Mouse (Mus musculus) hindbrain, embryonic 13.5 days (tissue): ENCODE data around the gene Rbsn. TPM values are rescaled to one million over a fixed set of nuclear protein-coding genes. Genes with fewer than 3 reads are reported as not detected.

Source experiments
- ATAC-seq: fragments of 200-750 bp; cut with Nextera tagmentation; 2 replicates; pipeline ENCODE4 v1.8.0; 2017; ENCODE audit warnings: moderate TSS enrichment; ENCODE audit not compliant: low FRiP score
- H3K27ac ChIP-seq: fragments of 300-500 bp; sonication (generic); 2 replicates; pipeline ENCODE4 v1.5.1; 2015; ENCODE audit warnings: inconsistent platforms, mild to moderate bottlenecking, moderate library complexity
- H3K27me3 ChIP-seq: fragments of 300-500 bp; sonication (generic); 2 replicates; pipeline ENCODE4 v1.6.1; 2015; ENCODE audit warnings: mild to moderate bottlenecking, inconsistent platforms
- H3K36me3 ChIP-seq: fragments of 300-500 bp; sonication (generic); 2 replicates; pipeline ENCODE4 v1.6.1; 2015; ENCODE audit warnings: mild to moderate bottlenecking, inconsistent platforms
- H3K4me1 ChIP-seq: fragments of 300-500 bp; sonication (generic); replicated peaks from 2 replicates; pipeline ENCODE4 v1.6.1; 2015; ENCODE audit warnings: inconsistent platforms
- H3K4me2 ChIP-seq: fragments of 300-500 bp; sonication (generic); 2 replicates; pipeline ENCODE4 v1.6.1; 2015; ENCODE audit warnings: inconsistent platforms, mild to moderate bottlenecking, moderate library complexity
- H3K4me3 ChIP-seq: fragments of 300-500 bp; sonication (generic); 2 replicates; pipeline ENCODE4 v1.5.1; 2015; ENCODE audit warnings: mild to moderate bottlenecking, inconsistent platforms
- H3K9ac ChIP-seq: fragments of 300-500 bp; sonication (generic); 2 replicates; pipeline ENCODE4 v1.6.1; 2015; ENCODE audit warnings: mild to moderate bottlenecking, inconsistent platforms
- H3K9me3 ChIP-seq: fragments of 300-500 bp; sonication (generic); 2 replicates; pipeline ENCODE4 v1.6.1; 2016; ENCODE audit warnings: inconsistent platforms
- WGBS: fragments of 180-500 bp; shearing (Covaris S2); methylation state at CpG from one replicate; pipeline ENCODE4 v1.1.7; 2015; 5-methylcytosine and 5-hydroxymethylcytosine counted together
- polyA plus RNA-seq: library from polyadenylated mRNA; unstranded; fragments of >200 nt; fragmentation: Nextera tagmentation; extraction: Ambion mirVana; gene quantifications from 2 replicates; pipeline ENCODE4 v1.2.1, GENCODE M21; 2015

Rbsn gene
- polyA plus RNA-seq: 35.8 and 39.9 TPM in 2 replicates

DNA sequence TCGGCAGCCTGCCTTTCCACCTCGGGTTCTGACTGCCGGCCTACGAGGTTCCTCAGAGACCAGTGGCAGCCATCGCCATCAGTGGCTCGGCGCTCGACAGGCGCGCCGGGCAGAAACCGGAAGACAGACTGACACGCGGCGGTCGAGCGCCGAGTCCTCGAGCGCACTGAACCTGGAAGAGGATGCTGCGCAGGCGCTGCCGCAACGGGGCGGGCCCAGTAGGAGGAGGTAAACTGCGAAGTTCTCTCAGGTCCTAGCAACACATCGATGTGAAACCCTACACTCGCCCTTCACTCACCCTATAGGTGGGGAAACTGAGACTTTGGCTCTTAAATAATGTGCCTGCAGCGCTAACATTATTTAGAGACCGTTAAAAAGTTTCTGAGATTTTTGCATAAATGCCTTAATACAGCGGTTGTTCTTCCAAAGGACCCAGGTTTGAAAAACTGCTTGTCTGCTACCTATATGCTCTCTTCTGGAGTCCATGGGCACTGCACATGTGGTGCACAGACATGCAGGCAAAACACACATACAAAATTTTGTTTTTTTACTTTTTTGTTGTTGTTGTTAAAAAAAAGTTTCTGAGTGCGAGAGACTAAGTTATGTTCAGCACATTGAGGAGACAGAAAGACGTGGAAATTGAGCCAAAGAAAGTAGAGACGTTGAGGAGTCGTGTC, at the start of gene Rbsn:
TSS of gene Rbsn (minus strand) at position 153 of the 677 bp plus-strand sequence.
- Histone ChIP-seq H3K9ac (peak within 1 kb of the TSS; percentile 93), H3K4me3 (peak within 1 kb of the TSS; percentile 84), H3K4me2 (peak within 1 kb of the TSS; percentile 94), H3K27me3 (peaks cover 3% of the 10 kb centered on the region; the same call in 1 of the 2 replicates), H3K36me3 (peaks cover 11% of the 10 kb centered on the region), H3K27ac (peak within 1 kb of the TSS; percentile 91), H3K9me3 (no peaks in the 10 kb centered on the region), H3K4me1 (peaks cover 16% of the 10 kb centered on the region)
- 11% methylated on average over 35 of the region's 35 CpGs for WGBS
- peak; percentile 94 for ATAC-seq

DNA sequence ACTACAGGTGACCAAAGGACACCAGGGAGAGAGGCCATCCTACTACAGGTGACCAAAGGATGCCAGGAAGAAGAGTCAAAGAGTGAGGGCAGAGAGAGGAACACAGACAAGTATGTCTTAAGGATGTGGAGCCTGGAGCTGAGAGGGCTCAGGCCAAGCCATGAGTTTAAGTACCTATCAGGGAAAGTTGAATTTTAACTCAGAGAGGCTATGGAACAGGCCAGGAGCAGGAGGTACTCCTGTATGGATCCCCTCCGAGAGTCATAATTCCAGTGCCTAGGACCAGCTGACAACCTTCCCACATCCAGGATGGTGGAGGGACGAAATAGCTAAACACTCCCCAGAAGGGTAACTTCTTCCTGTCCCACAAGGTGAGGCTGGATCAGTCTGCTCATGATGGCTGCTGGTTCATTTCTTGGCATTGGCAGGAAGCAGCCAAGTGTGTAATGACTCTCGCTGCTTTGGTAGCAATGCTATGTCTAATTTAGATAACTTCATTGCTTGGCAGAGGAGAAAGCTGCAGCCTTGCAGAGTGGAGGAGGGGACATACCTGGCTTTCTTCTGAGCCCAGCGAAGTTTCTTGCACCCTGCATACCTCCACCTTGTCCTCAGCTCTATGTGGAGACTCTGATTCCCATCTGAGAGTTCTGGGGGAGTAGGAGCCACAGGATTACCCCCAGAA, 46.6 kb upstream of the Rbsn start:
- no peaks in the 10 kb centered on the region for H3K36me3 ChIP-seq
- 75% methylated on average over 4 of the region's 4 CpGs for WGBS
- H3K9me3 ChIP-seq: no peaks in the 10 kb centered on the region
- ATAC-seq: no peak
- H3K4me3 ChIP-seq: no peak overlapping the region
- no peaks in the 10 kb centered on the region for H3K4me1 ChIP-seq
- H3K27me3 ChIP-seq: no peaks in the 10 kb centered on the region
- H3K4me2 ChIP-seq: no peak overlapping the region
- H3K9ac ChIP-seq: no peak overlapping the region
- no peak overlapping the region for H3K27ac ChIP-seq

DNA sequence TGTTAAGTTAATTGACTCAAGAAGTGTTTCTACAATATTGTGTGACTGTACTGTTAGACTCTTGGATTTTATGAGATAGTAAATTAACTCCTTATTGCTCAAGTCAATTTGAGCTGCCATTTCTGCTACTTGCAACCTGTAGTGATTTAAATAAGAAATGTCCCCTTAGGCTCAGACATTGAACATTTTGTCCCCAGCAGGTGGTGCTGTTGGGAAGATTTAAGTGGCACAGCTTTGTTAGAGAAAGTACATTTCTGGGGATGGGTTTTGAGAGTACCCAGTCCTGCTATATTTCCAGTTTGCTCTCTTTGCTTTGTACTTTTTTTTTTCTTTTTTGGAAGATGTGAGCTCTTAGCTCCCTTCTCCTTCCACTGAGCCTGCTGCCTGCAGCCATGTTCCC, 40.6 kb upstream of the Rbsn start:
- no peak overlapping the region for H3K27ac ChIP-seq
- no peaks in the 10 kb centered on the region for H3K36me3 ChIP-seq
- peaks cover 6% of the 10 kb centered on the region for H3K9me3 ChIP-seq
- no peak for ATAC-seq
- H3K9ac ChIP-seq: no peak overlapping the region
- H3K4me3 ChIP-seq: no peak overlapping the region
- H3K4me2 ChIP-seq: no peak overlapping the region
- no peaks in the 10 kb centered on the region; the same call in 1 of the 2 replicates for H3K4me1 ChIP-seq
- no peaks in the 10 kb centered on the region for H3K27me3 ChIP-seq

DNA sequence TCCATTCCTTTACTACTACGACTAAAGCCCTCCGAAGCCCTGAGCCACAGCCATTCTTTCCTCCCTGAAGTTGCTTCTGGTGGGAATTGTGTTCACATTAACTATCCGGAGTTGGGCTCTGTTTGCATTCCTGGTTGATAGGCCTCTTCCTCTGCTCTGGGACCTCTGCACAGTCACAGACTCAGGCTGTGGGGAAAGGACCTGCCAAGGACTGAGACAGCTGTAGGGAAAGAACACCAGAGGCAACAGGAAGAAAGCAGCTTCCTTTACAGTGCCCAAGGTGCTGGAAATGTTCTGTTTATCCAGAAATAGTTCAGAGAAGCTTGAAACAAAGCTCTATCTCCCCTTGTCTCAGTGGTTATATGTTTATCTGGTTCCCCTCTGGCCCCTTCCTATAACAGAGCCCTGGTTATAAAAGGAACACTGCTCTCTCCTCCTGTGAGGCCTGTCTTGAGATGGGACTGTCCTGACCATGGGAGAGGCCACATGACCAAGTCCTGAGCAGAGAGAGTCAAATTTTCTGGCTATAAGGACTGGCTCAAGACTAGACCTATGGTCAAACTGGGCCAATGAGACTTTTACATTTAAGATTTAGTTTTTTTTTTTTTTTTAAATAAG, 38.6 kb upstream of the Rbsn start:
- Histone ChIP-seq H3K9me3 (peaks cover 6% of the 10 kb centered on the region), H3K4me1 (no peaks in the 10 kb centered on the region; the same call in 1 of the 2 replicates), H3K27me3 (no peaks in the 10 kb centered on the region), H3K27ac (no peak overlapping the region), H3K9ac (no peak overlapping the region), H3K36me3 (no peaks in the 10 kb centered on the region), H3K4me2 (no peak overlapping the region), H3K4me3 (no peak overlapping the region)
- ATAC-seq: no peak
- 70% methylated on average over 3 of the region's 3 CpGs for WGBS

DNA sequence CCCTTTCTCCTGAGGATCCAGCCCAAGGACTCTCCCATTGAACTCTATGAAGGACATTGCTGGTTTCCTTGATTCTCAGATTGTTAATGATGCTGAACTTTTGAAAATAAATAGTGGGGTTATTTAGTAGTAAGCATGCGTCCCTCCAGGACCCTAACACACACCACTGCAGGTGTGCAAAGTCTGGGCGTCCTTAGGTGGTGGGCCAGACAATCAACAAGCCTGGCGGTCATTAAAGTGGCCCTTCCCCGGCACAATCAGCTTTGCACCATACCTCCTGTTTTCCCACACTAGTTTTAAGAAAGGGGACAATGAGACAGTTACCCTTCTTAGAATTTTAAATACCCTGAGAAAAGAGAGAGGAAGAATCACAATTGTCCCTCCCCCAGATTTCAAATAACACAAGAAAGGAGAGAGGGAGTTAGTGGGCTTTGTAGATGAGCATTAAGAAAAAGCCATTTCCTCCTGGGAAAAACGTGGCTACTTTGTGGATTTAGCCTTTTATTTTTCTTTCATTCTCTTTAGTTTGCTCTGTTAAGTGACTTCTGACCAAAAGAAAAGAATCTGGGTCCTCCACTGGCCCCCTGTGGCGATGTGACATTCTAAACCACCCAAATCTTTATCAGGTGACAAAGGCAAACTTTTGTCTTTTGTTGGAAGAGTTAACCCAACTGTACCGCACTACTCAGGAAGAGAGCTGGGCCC, 32.6 kb upstream of the Rbsn start:
- Histone ChIP-seq H3K4me2 (no peak overlapping the region), H3K36me3 (no peaks in the 10 kb centered on the region), H3K9me3 (no peaks in the 10 kb centered on the region), H3K27ac (no peak overlapping the region), H3K27me3 (peaks cover 40% of the 10 kb centered on the region), H3K9ac (no peak overlapping the region), H3K4me1 (peaks cover 5% of the 10 kb centered on the region; the same call in 1 of the 2 replicates), H3K4me3 (no peak overlapping the region)
- 7% methylated on average over 7 of the region's 7 CpGs for WGBS
- no peak for ATAC-seq

DNA sequence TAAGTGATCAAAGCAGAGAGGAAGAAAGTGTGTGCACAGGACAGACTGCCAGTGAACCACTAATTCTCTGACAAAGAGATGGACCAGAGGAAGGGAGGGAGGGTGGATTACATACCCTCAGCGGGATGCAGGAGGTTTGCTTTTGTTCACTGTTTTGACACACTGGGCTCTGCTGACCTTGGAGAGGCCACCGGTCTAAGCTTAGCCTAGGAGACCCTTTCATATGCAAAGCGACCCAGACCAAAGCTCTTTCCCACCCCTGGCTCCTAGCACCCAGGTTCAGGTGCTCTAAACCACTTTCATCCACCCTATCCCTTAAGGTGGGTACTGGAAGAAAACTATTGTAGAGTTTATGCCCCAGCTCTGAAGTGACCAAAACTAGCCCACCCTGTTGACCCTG, 31.6 kb upstream of the Rbsn start:
- H3K36me3 ChIP-seq: no peaks in the 10 kb centered on the region
- ATAC-seq: no peak
- WGBS: 6% methylated on average over 3 of the region's 3 CpGs

DNA sequence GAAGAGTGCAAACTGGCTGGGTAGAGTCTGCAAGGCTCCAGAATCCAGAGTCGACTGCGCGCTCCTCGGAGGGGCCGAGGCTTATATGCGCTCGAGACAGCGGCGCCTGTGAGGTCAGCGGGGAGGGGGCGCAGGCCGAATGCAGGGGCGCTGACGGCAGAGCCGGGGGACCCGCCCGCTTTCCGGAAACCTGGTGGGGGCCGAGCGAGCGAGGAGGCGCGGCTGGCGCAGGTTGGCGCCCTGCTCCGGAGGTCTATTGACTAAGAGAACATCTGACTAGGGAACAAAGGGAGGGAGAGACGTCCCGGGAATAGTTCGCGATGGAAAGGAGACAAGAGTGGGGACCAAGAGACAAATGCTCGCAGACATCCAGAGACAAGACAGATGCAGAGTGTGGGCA, 29.9 kb upstream of the Rbsn start, which contains the start of gene Trh:
TSS of gene Trh (minus strand) at position 60 of the 400 bp plus-strand sequence.
- peaks cover 42% of the 10 kb centered on the region for H3K27me3 ChIP-seq
- under 1% methylated on average over 31 of the region's 31 CpGs for WGBS
- H3K4me1 ChIP-seq: peaks cover 5% of the 10 kb centered on the region; the same call in 1 of the 2 replicates
- peak within 1 kb of the TSS; percentile 40 for H3K4me3 ChIP-seq
- peak within 1 kb of the TSS; percentile 63 for H3K9ac ChIP-seq
- no peak for ATAC-seq
- H3K27ac ChIP-seq: no peak within 1 kb of the TSS
- no peaks in the 10 kb centered on the region for H3K36me3 ChIP-seq
- H3K9me3 ChIP-seq: no peaks in the 10 kb centered on the region
- peak within 1 kb of the TSS; percentile 67 for H3K4me2 ChIP-seq

More for the DNA sequence above, 31.6 kb upstream of the Rbsn start:
- Histone ChIP-seq H3K27me3 (peaks cover 42% of the 10 kb centered on the region), H3K27ac (no peak overlapping the region), H3K4me3 (no peak overlapping the region), H3K4me1 (peaks cover 5% of the 10 kb centered on the region; the same call in 1 of the 2 replicates), H3K4me2 (no peak overlapping the region), H3K9ac (no peak overlapping the region), H3K9me3 (no peaks in the 10 kb centered on the region)

DNA sequence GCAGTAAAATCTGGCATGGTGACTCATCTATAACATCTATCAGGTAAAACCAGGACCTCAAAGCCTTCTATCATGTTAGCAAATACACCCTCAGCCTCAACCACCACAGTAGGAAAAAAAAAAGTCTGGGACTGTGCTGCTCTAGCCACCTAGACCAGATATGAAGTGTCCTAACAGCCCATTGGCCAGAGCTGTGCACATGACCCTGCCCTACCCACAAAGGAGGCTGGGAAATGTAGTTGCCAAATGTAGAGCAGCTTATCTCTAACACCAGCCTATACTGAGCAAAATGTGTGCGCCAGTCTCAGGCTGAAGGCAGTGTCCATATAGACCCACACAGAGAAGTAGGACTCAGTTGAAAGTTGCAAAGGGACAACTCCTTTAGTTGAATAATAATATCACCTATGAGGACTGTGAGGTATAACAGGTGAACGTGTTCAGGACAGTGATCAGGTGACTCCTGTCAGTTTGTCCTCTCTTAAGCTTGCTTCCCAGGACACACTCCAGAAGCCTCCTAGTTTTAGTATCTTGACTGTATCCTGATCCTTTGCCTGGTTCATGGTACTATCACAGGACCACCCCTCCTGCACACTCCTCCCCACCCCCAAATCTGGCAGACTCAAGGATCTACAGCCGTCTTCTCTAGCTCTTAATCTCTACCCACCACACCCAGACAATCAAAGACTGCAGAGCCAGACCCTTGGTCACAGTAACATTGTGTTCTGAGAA, 26.6 kb upstream of the Rbsn start:
- Histone ChIP-seq H3K4me3 (no peak overlapping the region), H3K9me3 (no peaks in the 10 kb centered on the region), H3K27me3 (peaks cover 37% of the 10 kb centered on the region), H3K27ac (no peak overlapping the region), H3K36me3 (no peaks in the 10 kb centered on the region), H3K4me2 (no peak overlapping the region), H3K9ac (no peak overlapping the region), H3K4me1 (peaks cover 5% of the 10 kb centered on the region; the same call in 1 of the 2 replicates)
- WGBS: 76% methylated on average over 3 of the region's 3 CpGs
- ATAC-seq: peak; percentile 92

DNA sequence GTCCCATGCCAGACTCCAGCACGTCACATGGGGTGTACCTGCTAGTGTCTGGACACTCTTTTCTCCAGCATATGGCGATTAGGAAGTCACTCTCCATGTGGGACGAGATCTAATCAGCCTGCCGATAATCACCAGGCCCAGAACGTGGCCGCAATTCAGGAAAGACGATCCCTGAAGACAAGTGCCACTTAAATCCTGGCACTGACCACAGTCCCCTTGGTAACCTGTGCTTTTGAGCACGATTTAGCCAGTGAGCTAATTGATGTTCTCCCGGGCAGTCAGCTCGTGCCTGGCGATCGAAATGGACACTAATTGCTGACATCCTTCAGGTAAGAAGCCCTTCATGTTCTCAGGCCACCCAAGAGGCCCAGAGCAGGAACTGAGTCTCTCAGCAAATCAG, 20.3 kb upstream of the Rbsn start:
- Histone ChIP-seq H3K27me3 (no peaks in the 10 kb centered on the region), H3K4me3 (no peak overlapping the region), H3K27ac (no peak overlapping the region), H3K9ac (no peak overlapping the region), H3K4me2 (no peak overlapping the region), H3K9me3 (no peaks in the 10 kb centered on the region), H3K36me3 (no peaks in the 10 kb centered on the region), H3K4me1 (no peaks in the 10 kb centered on the region)
- 81% methylated on average over 12 of the region's 12 CpGs for WGBS
- no peak for ATAC-seq

DNA sequence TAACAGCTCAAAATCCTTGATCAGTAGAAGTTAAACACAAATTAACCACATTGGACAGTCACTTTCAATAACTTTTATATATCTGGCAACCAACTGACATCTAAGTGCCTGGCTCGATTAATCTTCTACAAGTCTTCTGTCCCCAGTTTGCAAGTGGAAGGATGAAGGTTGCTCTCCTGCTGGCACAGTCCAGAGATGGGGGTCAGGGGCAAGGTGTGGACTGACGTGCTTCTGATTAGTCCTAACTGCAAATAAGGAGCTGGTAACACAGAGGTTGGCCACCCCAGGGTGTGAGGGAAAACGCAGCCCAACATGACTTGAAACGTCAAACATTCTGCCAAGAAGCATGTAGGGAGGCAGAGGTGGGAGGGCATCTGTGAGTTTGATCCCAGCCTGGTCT, 17.0 kb upstream of the Rbsn start:
- WGBS: 77% methylated on average over 4 of the region's 4 CpGs
- no peak overlapping the region for H3K9ac ChIP-seq
- ATAC-seq: no peak
- H3K36me3 ChIP-seq: no peaks in the 10 kb centered on the region
- H3K4me1 ChIP-seq: no peaks in the 10 kb centered on the region
- H3K9me3 ChIP-seq: no peaks in the 10 kb centered on the region
- H3K27ac ChIP-seq: no peak overlapping the region
- H3K4me2 ChIP-seq: no peak overlapping the region
- no peaks in the 10 kb centered on the region for H3K27me3 ChIP-seq
- no peak overlapping the region for H3K4me3 ChIP-seq

DNA sequence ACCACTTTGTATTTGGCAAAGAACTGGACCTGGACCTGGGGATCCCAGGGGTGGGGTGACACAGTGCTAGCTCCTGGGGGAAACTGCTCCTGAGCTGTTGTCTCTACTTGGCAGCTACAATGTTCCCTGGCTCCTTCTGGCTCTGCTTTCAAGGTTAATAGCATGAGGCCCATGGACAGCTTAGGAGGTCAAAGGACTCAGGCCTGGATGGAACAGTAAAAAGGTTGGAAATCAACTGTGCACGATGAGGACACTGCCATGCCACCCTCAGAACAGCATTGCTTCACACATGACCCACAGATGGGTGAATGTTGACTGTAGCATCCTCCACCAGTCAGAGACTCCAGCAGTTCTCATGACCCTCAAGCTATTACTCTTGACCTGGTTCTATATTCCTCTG, 16.6 kb upstream of the Rbsn start:
- Histone ChIP-seq H3K9me3 (no peaks in the 10 kb centered on the region), H3K36me3 (no peaks in the 10 kb centered on the region), H3K4me2 (no peak overlapping the region), H3K27me3 (no peaks in the 10 kb centered on the region), H3K27ac (no peak overlapping the region), H3K9ac (no peak overlapping the region), H3K4me3 (no peak overlapping the region), H3K4me1 (no peaks in the 10 kb centered on the region)
- 75% methylated on average over 1 of the region's 1 CpGs for WGBS
- no peak for ATAC-seq
